Mouse (Mus musculus) midbrain, embryonic 12.5 days (tissue): ENCODE results near the gene LTO1. TPM values are rescaled to one million over a fixed set of nuclear protein-coding genes. Genes with fewer than 3 reads are reported as not detected.
A peak's percentile ranks its signal among the peaks of the same experiment; 100 is the strongest.

Source experiments
- ATAC-seq: fragments of 200-750 bp; cut with Nextera tagmentation; 2 replicates; pipeline ENCODE4 v1.8.0; 2017; ENCODE audit warnings: low read depth, moderate TSS enrichment, moderate library complexity; ENCODE audit not compliant: low FRiP score
- H3K27ac ChIP-seq: fragments of 300-500 bp; sonication (generic); replicated peaks from 2 replicates; pipeline ENCODE4 v1.5.1; 2016; ENCODE audit warnings: mild to moderate bottlenecking
- H3K27me3 ChIP-seq: fragments of 300-500 bp; sonication (generic); 2 replicates; pipeline ENCODE4 v1.6.1; 2016; ENCODE audit warnings: mild to moderate bottlenecking
- H3K36me3 ChIP-seq: fragments of 300-500 bp; sonication (generic); 2 replicates; pipeline ENCODE4 v1.6.1; 2016
- H3K4me1 ChIP-seq: fragments of 300-500 bp; sonication (generic); 2 replicates; pipeline ENCODE4 v1.6.1; 2016
- H3K4me2 ChIP-seq: fragments of 300-500 bp; sonication (generic); replicated peaks from 2 replicates; pipeline ENCODE4 v1.6.1; 2016; ENCODE audit warnings: mild to moderate bottlenecking, moderate library complexity
- H3K4me3 ChIP-seq: fragments of 300-500 bp; sonication (generic); 2 replicates; pipeline ENCODE4 v1.5.1; 2016; ENCODE audit warnings: mild to moderate bottlenecking
- H3K9ac ChIP-seq: fragments of 300-500 bp; sonication (generic); replicated peaks from 2 replicates; pipeline ENCODE4 v1.6.1; 2016; ENCODE audit warnings: mild to moderate bottlenecking, moderate library complexity
- H3K9me3 ChIP-seq: fragments of 300-500 bp; sonication (generic); 2 replicates; pipeline ENCODE4 v1.6.1; 2016; ENCODE audit warnings: mild to moderate bottlenecking
- WGBS: fragments of 180-500 bp; shearing (Covaris S2); methylation state at CpG from one replicate; pipeline ENCODE4 v1.1.7; 2016; 5-methylcytosine and 5-hydroxymethylcytosine counted together
- polyA plus RNA-seq: library from polyadenylated mRNA; unstranded; fragments of >200 nt; fragmentation: Nextera tagmentation; extraction: Ambion mirVana; gene quantifications from 2 replicates; pipeline ENCODE4 v1.2.1, GENCODE M21; 2016

LTO1 gene
- polyA plus RNA-seq, 1 experiment from 2014 or later = 36.4 TPM

GRCm38 (mm10) chr7:144942071-144942743, 27.3 kb downstream of the LTO1 start:
- peak overlapping the region; percentile 72 for H3K4me3 ChIP-seq
- H3K9me3 ChIP-seq = no peaks in the 10 kb centered on the region
- under 1% methylated on average over 35 of the region's 35 CpGs for WGBS
- H3K9ac ChIP-seq = peak overlapping the region; percentile 29
- H3K27me3 ChIP-seq = peaks cover 59% of the 10 kb centered on the region
- peak overlapping the region; percentile 88 for H3K27ac ChIP-seq
- peak overlapping the region; percentile 94 for H3K4me2 ChIP-seq
- no peak for ATAC-seq
- H3K36me3 ChIP-seq = no peaks in the 10 kb centered on the region; the same call in 1 of the 2 replicates
- H3K4me1 ChIP-seq = peaks cover 47% of the 10 kb centered on the region

- Histone ChIP-seq H3K4me2 (peak overlapping the region; percentile 94), H3K9ac (peak overlapping the region; percentile 29), H3K4me3 (peak overlapping the region; percentile 72), H3K4me1 (peaks cover 44% of the 10 kb centered on the region), H3K27me3 (peaks cover 59% of the 10 kb centered on the region), H3K27ac (peak overlapping the region; percentile 12; the same call in 1 of the 2 replicates), H3K36me3 (no peaks in the 10 kb centered on the region), H3K9me3 (no peaks in the 10 kb centered on the region)
- WGBS = 1% methylated on average over 20 of the region's 20 CpGs
- ATAC-seq = no peak
Measured at GRCm38 (mm10) chr7:144942744-144943135, 27.8 kb downstream of the LTO1 start.

DNA sequence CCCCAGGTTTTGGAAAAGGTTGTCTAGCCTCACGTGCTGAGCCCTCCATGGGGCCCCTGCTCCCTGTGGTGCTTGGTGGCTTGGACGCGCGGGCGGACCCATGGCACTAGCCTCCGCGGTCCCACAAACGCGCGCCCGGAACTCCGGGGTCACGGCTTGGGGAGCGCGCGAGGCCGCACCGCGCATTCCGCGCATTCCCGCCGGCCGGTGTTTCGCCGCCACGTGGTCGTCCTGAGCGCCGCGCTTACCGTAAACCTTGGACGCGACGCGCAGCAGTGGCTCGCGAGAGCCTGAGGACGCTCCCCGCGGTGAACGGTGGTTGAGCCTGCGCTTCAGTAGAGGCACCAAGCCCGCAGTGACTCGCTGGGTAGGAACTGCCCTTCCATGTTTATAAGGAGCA, 28.4 kb downstream of the LTO1 start:
- WGBS = under 1% methylated on average over 45 of the region's 45 CpGs
- peak; percentile 8; the same call in 1 of the 2 replicates for ATAC-seq
- Histone ChIP-seq H3K4me3 (peak overlapping the region; percentile 72), H3K36me3 (no peaks in the 10 kb centered on the region), H3K4me1 (peaks cover 41% of the 10 kb centered on the region), H3K9ac (peak overlapping the region; percentile 29), H3K27me3 (peaks cover 54% of the 10 kb centered on the region), H3K27ac (no peak overlapping the region), H3K9me3 (no peaks in the 10 kb centered on the region), H3K4me2 (peak overlapping the region; percentile 94)

DNA sequence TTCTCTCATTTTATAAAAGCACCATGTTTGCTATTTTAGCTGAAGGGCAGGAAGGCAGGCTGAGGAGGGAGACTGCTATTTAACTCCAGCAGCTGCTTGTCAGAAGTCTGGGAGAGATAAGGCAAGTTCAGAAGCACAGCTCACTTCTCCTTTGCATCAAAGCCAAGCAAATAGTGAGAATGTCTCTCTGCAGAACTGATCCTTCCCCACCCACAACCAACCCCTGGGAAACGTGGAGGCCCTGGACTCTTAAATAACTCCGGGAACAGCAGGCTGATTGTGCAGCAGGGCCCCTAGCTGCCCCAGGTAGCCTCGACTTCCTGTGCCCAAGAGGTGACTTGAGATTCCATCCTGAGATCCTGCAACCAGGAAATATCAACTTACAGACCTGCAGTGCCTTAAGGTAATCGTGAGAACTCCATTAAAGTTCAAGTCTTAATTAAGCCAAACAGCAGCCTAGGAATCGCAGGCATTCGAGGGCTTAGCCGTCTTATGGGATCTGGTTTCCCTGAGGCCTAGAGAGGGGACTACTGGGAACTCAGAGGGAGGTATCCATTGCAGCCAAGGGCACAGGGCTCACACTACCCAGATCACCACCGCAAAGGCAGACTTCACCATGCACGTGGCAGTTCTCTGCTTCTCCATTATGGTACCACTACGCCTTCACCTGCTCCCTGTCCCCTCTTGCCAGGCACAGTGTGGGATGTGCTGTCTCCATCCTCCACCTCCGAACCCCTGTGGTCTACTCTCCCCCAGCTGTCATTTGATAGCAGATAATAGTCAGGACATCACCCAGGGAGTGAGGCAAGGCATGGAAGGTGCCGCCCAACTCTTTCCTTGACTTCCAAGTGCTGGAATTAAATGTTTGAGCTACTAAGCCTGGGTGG, 43.9 kb downstream of the LTO1 start:
- Histone ChIP-seq H3K4me1 (no peaks in the 10 kb centered on the region), H3K4me2 (no peak overlapping the region), H3K9ac (no peak overlapping the region), H3K9me3 (no peaks in the 10 kb centered on the region), H3K36me3 (no peaks in the 10 kb centered on the region), H3K27ac (no peak overlapping the region), H3K27me3 (no peaks in the 10 kb centered on the region; the same call in 1 of the 2 replicates), H3K4me3 (no peak overlapping the region)
- no peak for ATAC-seq
- 63% methylated on average over 12 of the region's 12 CpGs for WGBS

- WGBS = 88% methylated on average over 1 of the region's 1 CpGs
- H3K27me3 ChIP-seq = no peaks in the 10 kb centered on the region
- H3K36me3 ChIP-seq = no peaks in the 10 kb centered on the region
- no peak overlapping the region for H3K4me2 ChIP-seq
- H3K9me3 ChIP-seq = no peaks in the 10 kb centered on the region
- H3K4me1 ChIP-seq = no peaks in the 10 kb centered on the region
- no peak overlapping the region for H3K9ac ChIP-seq
- H3K4me3 ChIP-seq = no peak overlapping the region
- no peak for ATAC-seq
- H3K27ac ChIP-seq = no peak overlapping the region
Measured at GRCm38 (mm10) chr7:144963911-144964310, 49.0 kb downstream of the LTO1 start.

DNA sequence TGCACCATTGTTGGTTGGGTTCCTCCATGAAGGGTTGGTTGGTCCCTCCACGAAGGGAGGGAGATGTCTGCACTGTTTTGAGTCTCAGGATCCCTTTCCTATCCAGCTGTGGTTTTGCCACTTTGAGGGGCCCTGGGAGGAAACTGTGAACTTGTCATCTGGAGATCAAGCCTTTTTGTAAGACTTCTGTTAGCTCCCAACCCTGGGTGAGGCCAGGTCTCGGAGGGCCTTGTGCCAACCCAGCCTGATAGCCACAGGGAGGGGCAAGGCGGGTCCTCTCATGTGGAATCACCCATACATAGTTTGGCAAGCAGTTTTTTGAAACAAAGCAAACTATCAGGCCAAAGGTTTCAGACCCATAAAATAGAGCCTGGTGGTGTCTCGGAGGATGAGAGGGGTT, 49.4 kb downstream of the LTO1 start:
- H3K9ac ChIP-seq = no peak overlapping the region
- no peak overlapping the region for H3K4me3 ChIP-seq
- no peak overlapping the region for H3K27ac ChIP-seq
- H3K27me3 ChIP-seq = no peaks in the 10 kb centered on the region
- WGBS = 88% methylated on average over 4 of the region's 4 CpGs
- no peak overlapping the region for H3K4me2 ChIP-seq
- no peaks in the 10 kb centered on the region for H3K36me3 ChIP-seq
- H3K4me1 ChIP-seq = no peaks in the 10 kb centered on the region
- H3K9me3 ChIP-seq = no peaks in the 10 kb centered on the region
- no peak for ATAC-seq

DNA sequence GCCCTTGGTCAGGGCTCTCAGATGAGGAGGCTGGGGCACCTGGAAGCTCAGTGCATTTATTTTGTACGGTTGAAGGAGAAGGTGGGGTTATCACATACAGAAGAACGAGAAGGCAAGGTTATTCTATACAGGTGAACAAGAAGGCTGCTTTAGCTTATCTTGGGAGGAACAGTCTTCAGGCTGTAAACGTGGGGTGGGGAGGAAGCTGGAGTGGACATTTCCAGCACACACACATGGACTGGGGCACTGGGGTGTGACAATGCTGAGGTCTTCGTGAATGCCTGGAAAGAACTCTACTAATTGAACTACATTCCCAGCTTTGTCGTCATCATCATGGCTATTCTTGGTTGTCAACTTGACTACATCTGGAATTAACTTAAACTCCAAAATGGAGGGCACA, 51.0 kb downstream of the LTO1 start:
- H3K9me3 ChIP-seq = no peaks in the 10 kb centered on the region
- H3K27me3 ChIP-seq = peaks cover 8% of the 10 kb centered on the region; the same call in 1 of the 2 replicates
- no peak overlapping the region for H3K9ac ChIP-seq
- no peaks in the 10 kb centered on the region for H3K36me3 ChIP-seq
- no peak overlapping the region for H3K4me2 ChIP-seq
- ATAC-seq = no peak
- H3K4me3 ChIP-seq = no peak overlapping the region
- no peak overlapping the region for H3K27ac ChIP-seq
- 79% methylated on average over 5 of the region's 5 CpGs for WGBS
- H3K4me1 ChIP-seq = no peaks in the 10 kb centered on the region

- ATAC-seq = no peak
- no peaks in the 10 kb centered on the region for H3K4me1 ChIP-seq
- peaks cover 8% of the 10 kb centered on the region; the same call in 1 of the 2 replicates for H3K27me3 ChIP-seq
- 77% methylated on average over 8 of the region's 8 CpGs for WGBS
- H3K4me2 ChIP-seq = no peak overlapping the region
- H3K27ac ChIP-seq = no peak overlapping the region
- no peaks in the 10 kb centered on the region for H3K36me3 ChIP-seq
- no peak overlapping the region for H3K4me3 ChIP-seq
- no peak overlapping the region for H3K9ac ChIP-seq
- H3K9me3 ChIP-seq = no peaks in the 10 kb centered on the region
Measured at GRCm38 (mm10) chr7:144970997-144971768, 56.3 kb downstream of the LTO1 start.

DNA sequence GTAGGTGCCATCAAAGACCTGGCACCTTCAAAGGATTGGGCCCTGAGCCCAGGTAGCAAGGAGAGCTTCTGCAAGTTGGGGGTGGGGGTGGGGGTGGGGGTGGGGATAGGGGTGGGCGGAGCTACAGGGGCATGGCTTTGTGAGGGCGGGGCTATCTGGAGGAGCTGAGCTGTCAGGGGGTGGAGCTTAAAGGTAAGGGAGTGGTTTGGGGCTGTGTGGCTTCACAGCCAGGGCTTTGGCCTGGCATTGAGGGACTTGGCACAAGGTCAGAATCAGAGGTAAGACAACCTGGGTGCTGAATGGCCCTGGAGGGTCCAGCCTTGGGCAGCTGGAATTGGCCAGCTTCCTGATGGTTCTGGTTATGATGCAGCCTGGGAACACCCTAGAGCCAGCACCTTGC, 56.9 kb downstream of the LTO1 start:
- H3K27me3 ChIP-seq = peaks cover 8% of the 10 kb centered on the region; the same call in 1 of the 2 replicates
- ATAC-seq = no peak
- WGBS = 25% methylated on average over 2 of the region's 2 CpGs
- no peak overlapping the region for H3K4me2 ChIP-seq
- H3K9me3 ChIP-seq = no peaks in the 10 kb centered on the region
- H3K9ac ChIP-seq = no peak overlapping the region
- no peaks in the 10 kb centered on the region for H3K4me1 ChIP-seq
- no peak overlapping the region for H3K27ac ChIP-seq
- no peak overlapping the region for H3K4me3 ChIP-seq
- no peaks in the 10 kb centered on the region for H3K36me3 ChIP-seq

GRCm38 (mm10) chr7:144973461-144973860, 58.6 kb downstream of the LTO1 start:
- WGBS = 75% methylated on average over 8 of the region's 8 CpGs
- H3K27ac ChIP-seq = no peak overlapping the region
- H3K27me3 ChIP-seq = peaks cover 8% of the 10 kb centered on the region; the same call in 1 of the 2 replicates
- ATAC-seq = no peak
- no peak overlapping the region for H3K4me3 ChIP-seq
- no peaks in the 10 kb centered on the region for H3K4me1 ChIP-seq
- H3K9ac ChIP-seq = no peak overlapping the region
- no peaks in the 10 kb centered on the region for H3K36me3 ChIP-seq
- H3K4me2 ChIP-seq = no peak overlapping the region
- no peaks in the 10 kb centered on the region for H3K9me3 ChIP-seq

DNA sequence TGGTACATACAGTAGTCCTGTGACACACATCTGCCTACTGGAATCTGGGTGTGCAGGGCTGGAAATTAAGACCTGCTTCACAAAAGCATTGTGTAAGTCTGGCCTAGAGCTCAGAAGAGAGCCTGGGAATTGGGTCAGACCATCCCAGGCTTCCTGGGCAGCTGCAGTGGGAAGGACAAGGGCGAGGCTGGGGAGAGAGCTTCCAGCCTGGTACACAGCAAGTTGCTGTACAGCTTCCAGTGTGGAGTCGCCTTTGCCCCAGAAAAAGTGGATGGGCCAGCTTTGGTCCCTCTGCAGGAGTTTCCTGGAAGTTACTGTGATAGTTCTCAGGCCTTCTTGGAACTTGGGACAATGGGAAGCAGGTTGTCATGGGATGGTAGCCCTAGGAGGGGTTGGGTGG, 62.2 kb downstream of the LTO1 start:
- no peaks in the 10 kb centered on the region for H3K36me3 ChIP-seq
- no peaks in the 10 kb centered on the region for H3K27me3 ChIP-seq
- WGBS = 72% methylated on average over 2 of the region's 2 CpGs
- H3K9ac ChIP-seq = no peak overlapping the region
- no peak for ATAC-seq
- no peaks in the 10 kb centered on the region for H3K9me3 ChIP-seq
- H3K4me1 ChIP-seq = no peaks in the 10 kb centered on the region
- H3K4me3 ChIP-seq = no peak overlapping the region
- H3K27ac ChIP-seq = no peak overlapping the region
- H3K4me2 ChIP-seq = no peak overlapping the region
